Mouse (Mus musculus): ENCODE data around the gene Btbd35f28.
"Not testable (repeated sequence)": the region's sequence is repeated elsewhere in the genome, so short reads cannot be mapped to it uniquely, and the experiment has no call there.

Gene Btbd35f28

DNA sequence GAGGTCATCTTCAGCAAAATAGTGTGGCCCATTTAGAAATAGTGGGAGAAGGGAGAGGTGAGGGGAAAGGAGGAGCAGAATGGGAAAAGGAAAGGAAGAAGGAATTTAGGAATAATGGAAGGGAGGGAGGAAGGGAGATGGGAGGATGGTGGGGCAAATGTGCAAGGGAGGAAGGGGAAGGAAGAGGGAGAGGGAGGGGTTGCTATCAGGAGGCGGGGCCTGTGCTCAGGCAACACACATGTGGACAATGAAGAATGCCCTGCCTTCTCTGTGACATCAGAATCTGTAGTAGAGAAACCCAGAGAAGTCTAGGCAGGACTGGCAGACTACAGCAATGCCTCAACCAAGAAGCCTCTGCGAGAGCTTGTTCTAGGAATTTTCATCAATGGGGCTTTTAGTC, at the start of gene Btbd35f28:
Btbd35f28 (plus strand) TSS at position 301 of the 400 bp plus-strand sequence.
- DNase-seq (ENCODE audit: low read depth, low spot score): not testable (repeated sequence)

All from CD4-positive helper T cell, adult 2 months (primary cell).